Mouse (Mus musculus) cerebellum, postnatal 4 days (tissue): ENCODE measurements around the gene Ubp1.
"Not testable (repeated sequence)": the region's sequence is repeated elsewhere in the genome, so short reads cannot be mapped to it uniquely, and the experiment has no call there.

Experiments used
- DNase-seq, 2 experiments: peaks; one replicate each; pipeline ENCODE4 v3.0.0; 2022; ENCODE audit warnings: low spot score in 2 of 2, mixed read lengths in 1 of 2

The Ubp1 gene

GRCm38 (mm10) chr9:113930534-113931374 lies at the start of gene Ubp1:
TSS of gene Ubp1 (plus strand) at chr9:113930934.
- peak; percentile 83 to 92 for DNase-seq

- DNase-seq, result no peak
Observed at GRCm38 (mm10) chr9:113894903-113895302, 35.8 kb upstream of the Ubp1 start.

- no peak for DNase-seq
Observed at GRCm38 (mm10) chr9:113903136-113903535, 27.6 kb upstream of the Ubp1 start.

GRCm38 (mm10) chr9:113904315-113904714 lies 26.4 kb upstream of the Ubp1 start:
- not testable (repeated sequence) for DNase-seq

- no peak for DNase-seq
Observed at GRCm38 (mm10) chr9:113915789-113916188, 14.9 kb upstream of the Ubp1 start.

GRCm38 (mm10) chr9:113922677-113923076 lies 8.1 kb upstream of the Ubp1 start:
- no peak for DNase-seq

- no peak for DNase-seq
Observed at GRCm38 (mm10) chr9:113924883-113925282, 5.9 kb upstream of the Ubp1 start.

- DNase-seq, result no peak
Observed at GRCm38 (mm10) chr9:113928591-113928990, 2.1 kb upstream of the Ubp1 start.

GRCm38 (mm10) chr9:113929676-113930075 lies 1.1 kb upstream of the Ubp1 start:
- DNase-seq, result no peak

- DNase-seq, result peak in 1 of 2 experiments; percentile 34
Observed at GRCm38 (mm10) chr9:113931375-113932099, 803 bp downstream of the Ubp1 start.

GRCm38 (mm10) chr9:113932100-113932470 lies 1.4 kb downstream of the Ubp1 start:
- no peak for DNase-seq

GRCm38 (mm10) chr9:113932501-113932900 lies 1.8 kb downstream of the Ubp1 start:
- no peak for DNase-seq

GRCm38 (mm10) chr9:113935638-113936037 lies 4.9 kb downstream of the Ubp1 start:
- DNase-seq, result no peak

- no peak for DNase-seq
Observed at GRCm38 (mm10) chr9:113939063-113939850, 8.5 kb downstream of the Ubp1 start.

- DNase-seq, result no peak
Observed at GRCm38 (mm10) chr9:113941103-113941805, 10.5 kb downstream of the Ubp1 start.

GRCm38 (mm10) chr9:113943372-113943771 lies 12.6 kb downstream of the Ubp1 start:
- DNase-seq, result no peak

GRCm38 (mm10) chr9:113947216-113947615 lies 16.5 kb downstream of the Ubp1 start:
- no peak for DNase-seq

- DNase-seq, result no peak
Observed at GRCm38 (mm10) chr9:113957777-113958176, 27.0 kb downstream of the Ubp1 start.

GRCm38 (mm10) chr9:113963718-113964117 lies 33.0 kb downstream of the Ubp1 start:
- no peak for DNase-seq

- DNase-seq, result no peak
Observed at GRCm38 (mm10) chr9:113964415-113964814, 33.7 kb downstream of the Ubp1 start.

- no peak for DNase-seq
Observed at GRCm38 (mm10) chr9:113966838-113967237, 36.1 kb downstream of the Ubp1 start.

- DNase-seq, result no peak
Observed at GRCm38 (mm10) chr9:113968967-113969366, 38.2 kb downstream of the Ubp1 start.
